Mouse (Mus musculus): ENCODE measurements at regions not wholly inside any gene's neighbourhood (a gene's known extent, or its start where the extent isn't known, plus 50 kb on each side); places are given as distances from the start of the nearest gene placed in this dataset.

- TF ChIP-seq CTCF (IDR thresholded peaks at IDR 0.05; ENCODE audit: low read depth) = no peak
- no peak for TF ChIP-seq EP300 (IDR thresholded peaks at IDR 0.05; ENCODE audit: low read depth)
Measured at GRCm38 (mm10) chr12:16060461-16060860, 243.7 kb upstream of the Trib2 start.
